Mouse (Mus musculus) G1E (cell line): ENCODE results near the gene Igsf21.

Experiments
- CTCF ChIP-seq: IDR thresholded peaks from 2 replicates; pipeline ENCODE4 v1.5.1; 2012; ENCODE audit warnings: low read depth, low read length, inconsistent platforms, mixed read lengths
- GATA1 ChIP-seq: IDR thresholded peaks from 2 replicates; pipeline ENCODE4 v1.6.1; 2012; ENCODE audit warnings: borderline replicate concordance, low read length, inconsistent platforms, mixed read lengths

DNA sequence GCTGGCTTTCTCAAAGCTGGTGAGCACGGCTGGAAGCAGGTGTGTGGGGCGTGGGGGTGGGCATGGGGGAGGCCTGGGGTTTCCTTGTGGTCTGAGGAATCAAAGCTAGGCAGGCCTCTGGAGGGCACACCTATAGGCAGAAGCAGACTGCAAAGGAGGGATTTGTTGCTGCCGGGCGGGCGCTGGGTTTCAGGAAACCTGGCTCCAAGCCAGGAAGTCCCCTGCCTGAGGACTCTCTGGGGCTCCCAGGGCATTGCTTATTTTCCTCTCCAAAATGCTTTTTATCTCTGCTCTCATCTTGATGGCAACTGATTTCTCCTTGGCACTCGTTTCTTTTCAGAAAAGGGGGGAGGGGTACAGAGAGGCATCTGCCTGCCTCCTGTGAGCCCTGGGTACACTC lies 141.8 kb downstream of the Igsf21 start:
- TF ChIP-seq CTCF (no peak), GATA1 (no peak)
